Mouse (Mus musculus) embryonic fibroblast, embryonic 13.5 days (primary cell): ENCODE data around the gene Itgb7.

Experiments
- CTCF ChIP-seq: IDR thresholded peaks from 2 replicates; pipeline ENCODE4 v1.5.1; 2011; ENCODE audit warnings: mild to moderate bottlenecking, control low read depth, low read length, moderate library complexity, borderline replicate concordance; ENCODE audit not compliant: insufficient read depth
- POLR2A ChIP-seq: IDR thresholded peaks from 2 replicates; pipeline ENCODE4 v1.6.1; 2011; ENCODE audit warnings: low read depth, mild to moderate bottlenecking, control low read depth, low read length, moderate library complexity

- TF ChIP-seq CTCF (no peak), POLR2A (no peak)
Measured at GRCm38 (mm10) chr15:102238543-102239259, 7.0 kb upstream of the Itgb7 start.
